Mouse (Mus musculus) adrenal gland, postnatal 4 days (tissue): ENCODE results near the gene Gm45785. TPM values are rescaled to one million over a fixed set of nuclear protein-coding genes. Genes with fewer than 3 reads are reported as not detected.

Source experiments
- DNase-seq, 2 experiments: peaks; one replicate each; pipeline ENCODE4 v3.0.0; 2021 to 2022; ENCODE audit warnings: low spot score in 2 of 2, mixed read lengths in 2 of 2
- total RNA-seq, 2 experiments: library from RNA; stranded (reverse); gene quantifications; 2 replicates each; pipeline ENCODE4 v1.2.3; 2021

Gm45785 gene
- total RNA-seq, 2 experiments from 2014 or later = 1.2 TPM; not detected in 1

DNA sequence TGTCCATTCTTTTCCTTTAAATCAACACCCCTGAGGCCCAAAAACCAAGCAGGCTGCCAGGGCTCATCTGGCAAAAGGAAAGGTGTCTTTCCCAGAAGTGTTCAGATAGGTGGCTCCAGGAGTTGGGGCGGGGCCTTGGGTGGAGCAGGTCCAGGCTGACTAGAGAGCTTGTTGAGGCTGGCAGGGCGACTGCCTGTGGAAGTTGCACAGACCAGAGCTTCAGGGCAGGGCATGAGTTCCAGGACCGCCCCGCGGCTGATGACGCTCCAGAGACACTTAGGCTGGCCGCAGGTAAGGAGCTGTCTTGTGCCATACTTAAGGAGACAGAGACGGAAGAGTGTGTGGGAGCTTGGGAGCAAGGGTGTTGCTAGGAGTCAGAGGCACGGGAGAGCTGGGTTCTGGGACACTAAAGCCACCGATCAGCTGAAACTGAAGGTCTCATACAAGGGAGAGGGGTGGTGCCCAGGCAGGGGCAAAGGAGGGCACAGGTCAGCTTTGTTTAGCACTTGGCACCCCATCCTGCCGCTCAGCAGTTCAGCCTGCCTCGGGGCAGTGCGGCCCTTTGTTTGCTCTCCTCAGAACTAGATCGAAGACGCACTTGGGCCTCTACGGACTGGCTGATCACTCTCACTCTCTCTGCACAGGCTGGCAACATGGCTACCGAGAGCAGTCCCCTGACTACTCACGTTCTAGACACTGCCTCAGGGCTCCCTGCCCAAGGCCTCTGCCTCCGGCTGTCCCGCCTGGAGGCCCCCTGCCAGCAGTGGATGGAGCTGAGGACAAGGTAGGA lies 21.0 kb downstream of the Gm45785 start, which contains the start of gene Urah:
Urah (plus strand) TSS at position 51 of the 790 bp plus-strand sequence.
- DNase-seq = no peak

DNA sequence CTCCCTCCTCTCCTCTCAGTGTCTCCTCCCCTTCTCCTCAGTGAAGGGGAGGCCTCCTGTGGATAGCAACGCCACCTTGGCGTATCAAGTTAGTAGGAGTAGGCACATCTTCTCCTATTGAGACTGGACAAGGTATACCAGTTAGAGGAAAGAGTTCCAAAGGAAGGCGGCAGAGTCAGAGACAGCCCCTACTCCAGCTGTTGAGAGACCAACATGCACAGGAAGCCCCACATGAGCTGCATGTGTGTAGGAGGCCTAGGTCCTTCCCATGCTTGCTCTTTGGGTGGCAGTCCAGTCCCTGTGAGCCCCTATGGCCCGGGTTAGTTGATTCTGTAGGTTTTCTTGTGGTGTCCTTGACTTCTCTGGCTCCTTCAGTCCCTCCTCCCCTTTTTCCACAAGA lies 22.8 kb downstream of the Gm45785 start:
- no peak for DNase-seq

DNA sequence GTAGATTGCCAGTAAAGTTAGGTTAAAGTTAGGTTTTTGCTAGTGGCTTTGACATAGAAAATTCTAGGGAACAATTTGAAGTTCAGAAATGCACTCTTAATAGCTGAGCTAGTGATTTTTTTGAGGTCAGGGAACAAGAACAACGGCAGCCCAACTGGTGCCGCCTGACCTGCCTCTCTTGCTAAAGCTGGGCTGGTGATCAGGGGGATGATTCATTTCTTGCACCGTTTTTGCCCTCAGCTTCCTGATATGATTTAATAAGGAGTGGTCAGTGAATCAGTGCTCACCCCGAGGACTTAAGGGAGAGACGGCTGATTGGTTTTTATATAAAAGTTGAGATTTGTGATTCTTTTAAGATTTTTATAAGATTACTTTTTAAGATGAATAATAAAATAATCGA lies 24.7 kb downstream of the Gm45785 start:
- no peak for DNase-seq

DNA sequence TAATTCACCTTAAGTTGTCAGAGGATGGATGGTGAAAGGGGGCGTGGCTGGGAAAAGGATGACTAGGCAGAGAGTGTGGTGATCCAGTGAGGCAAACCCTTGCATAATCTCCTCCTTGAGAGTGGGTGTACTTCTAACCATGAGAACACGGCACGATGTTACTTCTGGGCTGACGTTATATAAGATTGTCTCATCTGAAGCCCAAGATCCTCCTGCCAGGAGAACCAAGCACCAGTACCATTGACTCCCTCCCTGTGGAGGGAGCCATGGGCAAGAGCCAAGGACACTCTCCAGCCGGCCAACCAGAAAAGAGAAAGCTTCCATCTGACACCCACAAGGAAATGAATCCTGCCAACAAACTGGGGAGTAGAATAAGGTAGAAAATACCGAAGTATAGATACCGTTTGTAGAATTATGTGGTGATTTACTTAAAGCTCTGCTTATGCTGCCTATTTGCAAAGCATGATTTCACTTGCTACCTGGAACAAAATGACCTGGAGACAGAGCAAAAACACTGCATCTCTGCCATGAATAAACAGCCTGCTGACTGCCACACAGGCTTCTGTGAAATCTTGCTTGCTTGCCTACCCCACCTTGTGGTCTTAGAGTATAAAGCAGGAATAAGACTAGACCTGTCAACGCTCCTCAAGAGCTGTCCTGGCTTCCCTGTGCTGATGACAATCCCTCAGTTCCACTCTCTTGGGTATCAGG lies 27.8 kb downstream of the Gm45785 start:
- DNase-seq = no peak

- no peak for DNase-seq
These were observed 33.4 kb downstream of the Gm45785 start for GRCm38 (mm10) chr7:140822731-140823130.

- no peak for DNase-seq
These were observed 34.3 kb downstream of the Gm45785 start, which contains the start of gene Zfp941 for GRCm38 (mm10) chr7:140821653-140822329. Zfp941 (minus strand) TSS chr7:140822178.

- no peak for DNase-seq
These were observed 34.9 kb downstream of the Gm45785 start for GRCm38 (mm10) chr7:140821305-140821652.

GRCm38 (mm10) chr7:140820173-140820572 lies 36.0 kb downstream of the Gm45785 start:
- DNase-seq = no peak

- DNase-seq = no peak
These were observed 43.3 kb downstream of the Gm45785 start for GRCm38 (mm10) chr7:140812850-140813249.

GRCm38 (mm10) chr7:140811714-140812113 lies 44.4 kb downstream of the Gm45785 start:
- no peak for DNase-seq

- DNase-seq = no peak
These were observed 45.6 kb downstream of the Gm45785 start for GRCm38 (mm10) chr7:140810496-140810895.

GRCm38 (mm10) chr7:140805704-140806103 lies 50.4 kb downstream of the Gm45785 start:
- DNase-seq = peak in 1 of 2 experiments; percentile 22

DNA sequence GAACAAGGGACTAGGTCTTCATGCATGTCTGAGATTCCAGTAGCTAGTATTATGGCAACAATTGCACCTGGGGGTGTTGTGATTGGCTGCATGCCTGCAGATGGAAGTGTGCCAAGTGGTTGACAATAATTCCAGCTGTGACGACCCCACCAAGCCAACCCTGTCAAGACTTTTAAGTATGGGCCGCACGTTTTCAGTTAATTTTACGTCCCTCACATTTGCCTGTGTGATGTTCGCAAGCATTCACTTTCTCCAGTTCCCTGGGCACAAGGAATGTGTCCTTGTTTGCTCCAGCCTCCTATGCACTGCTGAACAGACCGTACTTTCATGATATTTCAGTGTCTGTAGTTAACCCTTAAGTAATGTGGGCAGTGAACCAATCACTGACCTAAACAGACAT lies 53.5 kb downstream of the Gm45785 start:
- no peak for DNase-seq

- no peak for DNase-seq
These were observed 57.9 kb downstream of the Gm45785 start for GRCm38 (mm10) chr7:140798212-140798611.

DNA sequence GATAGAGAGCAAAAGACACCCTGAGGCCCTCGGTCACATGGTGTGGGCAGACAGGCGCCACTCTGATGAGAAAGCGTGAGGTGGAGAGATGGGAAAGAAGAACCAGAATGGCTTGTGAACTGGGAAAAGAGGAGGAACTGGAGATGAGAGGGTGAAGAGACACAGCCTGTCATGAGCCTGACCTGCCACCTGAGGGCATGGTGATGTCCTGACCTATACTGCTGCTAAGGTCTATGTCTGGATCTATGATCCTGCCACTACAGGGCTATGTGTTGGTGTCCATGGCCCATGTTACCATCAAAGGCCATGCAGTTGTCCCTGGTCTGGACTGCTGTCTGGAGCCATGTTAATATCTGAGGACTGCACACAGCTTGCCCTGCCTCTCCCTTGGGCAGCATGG lies 58.5 kb downstream of the Gm45785 start:
- DNase-seq = no peak

GRCm38 (mm10) chr7:140793541-140793940 lies 62.6 kb downstream of the Gm45785 start:
- no peak for DNase-seq

DNA sequence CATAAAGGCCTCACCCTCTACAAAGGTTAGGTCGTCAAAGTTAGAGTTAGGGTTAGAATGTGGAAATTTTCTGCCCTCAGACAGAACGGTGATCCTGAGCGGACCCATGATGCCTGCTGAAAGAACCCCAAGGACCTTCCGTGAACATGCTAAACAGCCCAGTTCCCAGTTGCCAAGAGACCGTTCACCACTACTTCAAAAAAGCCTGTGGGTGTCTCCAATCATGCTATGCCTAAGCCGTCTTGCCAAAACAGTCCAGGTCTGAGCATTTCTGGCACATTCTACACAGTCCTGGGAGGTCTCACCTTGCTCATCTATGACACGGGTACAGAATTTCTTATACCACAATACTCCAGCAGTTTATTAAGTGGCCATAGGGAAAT lies 68.1 kb downstream of the Gm45785 start:
- no peak for DNase-seq

DNA sequence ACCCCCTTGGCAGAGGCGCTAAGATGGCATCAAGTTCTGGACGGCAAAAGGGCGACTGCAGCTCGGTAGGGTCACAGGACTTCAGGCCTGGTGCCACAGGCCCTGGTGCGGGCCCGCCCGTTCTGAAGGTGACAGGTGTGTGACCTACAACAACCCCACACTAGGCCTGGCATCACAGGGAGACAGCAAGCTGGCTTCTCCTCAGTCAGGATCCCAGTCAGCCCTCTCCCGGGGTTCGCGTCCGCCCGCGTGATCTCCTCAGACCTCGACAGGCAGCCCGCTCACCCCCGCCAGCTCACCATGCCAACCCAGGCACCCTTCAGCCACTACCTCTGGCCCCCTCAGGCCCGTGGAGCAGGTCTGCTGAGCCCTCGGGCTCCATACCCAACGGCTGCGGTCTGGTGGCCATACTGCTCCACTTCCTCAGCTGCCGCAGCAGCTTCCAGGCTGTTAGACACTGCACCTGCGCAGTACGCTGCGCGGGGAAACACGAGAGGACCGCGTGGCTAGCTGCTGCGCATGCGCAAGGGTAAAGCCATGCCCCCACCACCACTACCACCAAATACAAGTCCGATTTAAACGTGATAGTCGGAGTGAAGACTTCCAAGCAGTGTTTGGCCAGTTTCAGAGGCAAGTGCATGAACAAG lies 68.6 kb downstream of the Gm45785 start, which contains the start of gene Syce1:
Syce1 (minus strand) TSS at position 447 of the 647 bp plus-strand sequence.
- DNase-seq = no peak

- no peak for DNase-seq
These were observed 75.6 kb downstream of the Gm45785 start for GRCm38 (mm10) chr7:140780548-140780947.
